Mouse (Mus musculus): ENCODE data around the gene 5730596B20Rik.

Gene 5730596B20Rik

GRCm38 (mm10) chr6:52176391-52176790, 907 bp upstream of the 5730596B20Rik start:
- no peak for DNase-seq (ENCODE audit: low spot score in 2 of 2)

- no peak for DNase-seq (ENCODE audit: low spot score in 2 of 2)
Observed at GRCm38 (mm10) chr6:52177806-52178205, 508 bp downstream of the 5730596B20Rik start.

- no peak for DNase-seq (ENCODE audit: low spot score in 2 of 2)
Observed at GRCm38 (mm10) chr6:52178918-52179665, 1.8 kb downstream of the 5730596B20Rik start.

- DNase-seq (ENCODE audit: low spot score in 2 of 2), result no peak
Observed at GRCm38 (mm10) chr6:52179690-52180089, 2.4 kb downstream of the 5730596B20Rik start.

GRCm38 (mm10) chr6:52180213-52180710, 3.0 kb downstream of the 5730596B20Rik start:
- no peak for DNase-seq (ENCODE audit: low spot score in 2 of 2)

- DNase-seq (ENCODE audit: low spot score in 2 of 2), result no peak
Observed at GRCm38 (mm10) chr6:52180726-52181125, 3.4 kb downstream of the 5730596B20Rik start.

GRCm38 (mm10) chr6:52182030-52182429, 4.7 kb downstream of the 5730596B20Rik start:
- no peak for DNase-seq (ENCODE audit: low spot score in 2 of 2)

- DNase-seq (ENCODE audit: low spot score in 2 of 2), result no peak
Observed at GRCm38 (mm10) chr6:52182793-52183192, 5.5 kb downstream of the 5730596B20Rik start.

- DNase-seq (ENCODE audit: low spot score in 2 of 2), result no peak
Observed at GRCm38 (mm10) chr6:52183311-52184080, 6.2 kb downstream of the 5730596B20Rik start.

GRCm38 (mm10) chr6:52184668-52185067, 7.4 kb downstream of the 5730596B20Rik start:
- DNase-seq (ENCODE audit: low spot score in 2 of 2), result no peak

- DNase-seq (ENCODE audit: low spot score in 2 of 2), result no peak
Observed at GRCm38 (mm10) chr6:52185222-52185621, 7.9 kb downstream of the 5730596B20Rik start.

GRCm38 (mm10) chr6:52185834-52186233, 8.5 kb downstream of the 5730596B20Rik start:
- no peak for DNase-seq (ENCODE audit: low spot score in 2 of 2)

- no peak for DNase-seq (ENCODE audit: low spot score in 2 of 2)
Observed at GRCm38 (mm10) chr6:52186500-52186899, 9.2 kb downstream of the 5730596B20Rik start.

GRCm38 (mm10) chr6:52189172-52189591, 11.9 kb downstream of the 5730596B20Rik start:
- DNase-seq (ENCODE audit: low spot score in 2 of 2), result no peak

GRCm38 (mm10) chr6:52189909-52190308, 12.6 kb downstream of the 5730596B20Rik start:
- no peak for DNase-seq (ENCODE audit: low spot score in 2 of 2)

GRCm38 (mm10) chr6:52190410-52190809, 13.1 kb downstream of the 5730596B20Rik start:
- DNase-seq (ENCODE audit: low spot score in 2 of 2), result no peak

- DNase-seq (ENCODE audit: low spot score in 2 of 2), result no peak
Observed at GRCm38 (mm10) chr6:52190906-52191810, 13.9 kb downstream of the 5730596B20Rik start, which contains the start of gene Hoxa4. Hoxa4 (minus strand) TSS chr6:52191753.

- DNase-seq (ENCODE audit: low spot score in 2 of 2), result peak; percentile 75 to 87
Observed at GRCm38 (mm10) chr6:52191860-52192550, 14.7 kb downstream of the 5730596B20Rik start.

- DNase-seq (ENCODE audit: low spot score in 2 of 2), result no peak
Observed at GRCm38 (mm10) chr6:52194690-52195089, 17.4 kb downstream of the 5730596B20Rik start.

GRCm38 (mm10) chr6:52196811-52197210, 19.5 kb downstream of the 5730596B20Rik start:
- no peak for DNase-seq (ENCODE audit: low spot score in 2 of 2)

GRCm38 (mm10) chr6:52197271-52197670, 20.0 kb downstream of the 5730596B20Rik start:
- no peak for DNase-seq (ENCODE audit: low spot score in 2 of 2)
